Mouse (Mus musculus) telencephalon, adult 2 months (tissue): ENCODE data around the gene Cbx1.

ENCODE experiments used
- DNase-seq: peaks from one replicate; pipeline ENCODE4 v3.0.0-alpha.2; 2011; ENCODE audit warnings: low read depth, low spot score

Gene Cbx1

DNA sequence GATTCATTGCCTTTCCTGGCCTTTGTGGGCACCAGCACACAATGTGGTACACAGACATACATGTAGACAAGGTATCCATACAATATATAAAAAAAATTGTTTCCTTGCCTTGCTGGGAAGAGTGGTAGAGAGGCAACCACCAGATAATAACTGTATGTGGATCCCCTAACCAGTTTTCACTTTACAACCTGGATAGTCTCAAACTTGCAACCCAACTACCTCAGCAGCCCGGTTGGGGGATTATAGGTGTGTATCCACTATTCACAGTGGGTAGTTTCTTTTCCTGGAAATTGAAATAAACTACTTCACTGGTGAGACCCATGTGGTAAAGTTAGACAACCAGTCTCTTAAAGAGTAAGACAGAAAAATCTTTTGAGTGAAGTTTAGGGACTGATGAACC is 27.6 kb downstream of the Cbx1 start:
- DNase-seq: no peak

- DNase-seq: no peak
Observed at GRCm38 (mm10) chr11:96816979-96817378, 28.1 kb downstream of the Cbx1 start.

- DNase-seq: no peak
Observed at GRCm38 (mm10) chr11:96818128-96818710, 29.3 kb downstream of the Cbx1 start.

GRCm38 (mm10) chr11:96821956-96822355 is 33.0 kb downstream of the Cbx1 start:
- no peak for DNase-seq

- DNase-seq: no peak
Observed at GRCm38 (mm10) chr11:96822675-96823470, 33.9 kb downstream of the Cbx1 start.

- DNase-seq: no peak
Observed at GRCm38 (mm10) chr11:96823471-96823837, 34.5 kb downstream of the Cbx1 start.

GRCm38 (mm10) chr11:96823880-96824782 is 35.2 kb downstream of the Cbx1 start:
- DNase-seq: peak; percentile 97

DNA sequence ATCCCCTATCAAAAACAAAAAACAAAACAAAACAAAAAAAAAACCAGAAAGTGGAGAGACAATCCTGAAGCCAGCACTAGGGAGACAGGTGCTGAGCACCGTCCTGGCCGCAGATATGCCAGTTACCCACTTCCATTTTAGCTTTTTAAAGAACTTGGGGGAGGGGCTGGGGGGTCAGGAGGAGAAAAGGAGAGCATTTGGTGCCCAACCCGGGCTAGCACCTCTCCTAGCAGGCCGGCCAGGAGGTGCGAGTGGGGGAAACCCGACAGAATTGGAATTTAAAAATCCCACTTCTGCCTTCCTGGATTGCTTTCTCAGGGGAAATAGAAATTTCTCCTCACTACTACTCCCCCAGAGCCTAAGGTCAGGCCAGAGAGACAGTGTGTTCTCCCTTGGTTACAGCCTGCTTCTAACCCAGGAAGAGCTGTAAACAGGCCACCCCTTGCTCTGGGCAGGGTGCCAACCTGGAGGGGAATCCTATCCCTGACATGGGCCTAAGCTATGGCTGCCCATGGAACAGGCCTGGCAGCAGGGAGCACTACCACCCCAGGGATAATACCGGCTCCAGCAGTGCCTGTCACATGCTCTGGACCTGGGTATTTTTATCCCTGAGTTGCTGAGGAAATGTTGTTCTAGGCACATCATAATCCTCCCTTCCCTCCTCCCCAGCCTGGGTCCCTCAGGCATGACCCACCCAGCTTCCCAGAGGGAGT is 36.0 kb downstream of the Cbx1 start:
- DNase-seq: no peak

DNA sequence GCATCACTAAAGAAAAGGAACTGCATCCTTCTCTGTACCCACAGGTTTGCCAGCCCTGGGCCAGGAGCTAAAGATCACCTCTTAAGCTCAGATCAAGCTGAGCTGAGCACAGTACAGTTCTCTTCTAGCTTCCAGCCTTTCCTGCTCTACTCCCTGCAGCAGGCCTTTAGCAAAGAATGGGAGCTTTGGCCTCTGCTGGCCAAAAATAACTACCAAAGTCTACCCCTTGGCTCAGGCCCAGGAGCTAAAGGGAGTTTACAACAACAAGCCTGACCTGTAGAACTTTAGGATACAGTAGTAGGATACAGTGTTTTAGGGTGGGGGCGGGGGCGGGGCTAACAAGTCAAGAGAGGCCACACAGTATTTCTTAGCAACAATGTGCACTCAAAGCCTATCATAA is 37.6 kb downstream of the Cbx1 start:
- no peak for DNase-seq

DNA sequence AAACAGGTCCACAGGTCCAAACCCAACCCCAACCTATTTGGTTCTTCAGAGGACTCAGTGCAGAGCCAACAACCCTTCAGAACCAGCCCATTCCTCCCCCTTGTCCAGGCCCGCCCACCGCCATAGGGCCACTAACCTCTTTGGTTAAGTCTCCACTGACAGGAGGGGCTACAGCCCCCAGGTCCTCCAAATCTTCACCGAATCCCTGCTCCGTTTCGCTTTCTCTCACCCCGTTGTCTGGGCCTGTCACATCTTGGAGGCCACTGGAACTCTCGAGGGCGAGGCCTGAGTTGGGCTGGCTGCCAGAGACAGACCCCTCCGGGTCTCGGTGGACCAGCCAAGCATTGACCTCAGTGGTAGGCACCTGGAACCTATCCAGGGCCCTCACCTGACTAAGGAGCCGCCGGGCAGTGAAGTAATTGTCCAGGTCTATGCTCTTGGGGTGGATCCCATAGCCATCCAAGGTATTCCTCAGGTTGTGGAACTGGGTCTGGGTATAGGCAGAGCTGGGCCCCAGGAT is 38.2 kb downstream of the Cbx1 start:
- no peak for DNase-seq

DNA sequence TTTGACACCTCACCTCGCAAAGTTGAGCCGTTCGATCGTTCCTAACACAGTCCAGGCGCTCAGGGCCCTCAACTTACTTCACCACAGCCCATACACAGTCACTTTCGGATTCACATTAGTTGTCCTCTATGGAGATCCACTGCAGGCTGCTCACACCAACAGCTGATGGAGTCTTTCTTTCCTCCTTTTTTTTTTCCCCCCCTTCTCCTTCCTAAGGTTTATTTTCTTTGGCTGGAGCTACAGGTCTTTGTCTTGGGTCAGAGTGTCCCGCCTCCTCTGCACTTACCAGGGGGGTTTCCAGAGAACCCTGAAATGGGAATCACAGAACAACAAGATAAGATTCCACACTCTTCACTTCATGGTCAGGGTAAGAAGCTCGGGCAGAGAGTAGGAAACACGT is 39.0 kb downstream of the Cbx1 start:
- DNase-seq: no peak

GRCm38 (mm10) chr11:96828881-96829280 is 40.0 kb downstream of the Cbx1 start:
- no peak for DNase-seq

DNA sequence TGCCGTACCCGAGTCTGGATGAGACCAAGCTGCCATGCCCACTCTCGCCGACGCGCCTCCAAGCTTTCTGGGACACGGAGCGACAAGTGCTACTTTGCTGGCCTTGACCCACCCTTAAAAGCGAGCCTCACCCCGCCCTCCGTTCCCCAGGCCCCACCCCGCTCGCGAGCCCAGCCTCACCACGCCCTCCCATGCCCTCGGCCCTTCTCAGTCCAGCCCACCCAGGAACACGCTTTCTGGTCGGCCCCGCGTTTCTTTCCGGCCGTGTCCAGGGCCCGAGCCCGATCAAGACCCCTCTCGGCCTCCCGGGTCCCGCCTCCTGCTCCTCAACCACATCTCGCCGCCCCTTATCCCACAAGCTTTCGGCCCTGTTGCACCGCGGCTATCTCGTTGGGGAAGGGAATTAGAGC is 40.5 kb downstream of the Cbx1 start:
- no peak for DNase-seq

GRCm38 (mm10) chr11:96829813-96830538 is 41.0 kb downstream of the Cbx1 start, which contains the start of gene Nfe2l1:
Nfe2l1 (minus strand) TSS chr11:96829968.
- peak; percentile 99 for DNase-seq

DNA sequence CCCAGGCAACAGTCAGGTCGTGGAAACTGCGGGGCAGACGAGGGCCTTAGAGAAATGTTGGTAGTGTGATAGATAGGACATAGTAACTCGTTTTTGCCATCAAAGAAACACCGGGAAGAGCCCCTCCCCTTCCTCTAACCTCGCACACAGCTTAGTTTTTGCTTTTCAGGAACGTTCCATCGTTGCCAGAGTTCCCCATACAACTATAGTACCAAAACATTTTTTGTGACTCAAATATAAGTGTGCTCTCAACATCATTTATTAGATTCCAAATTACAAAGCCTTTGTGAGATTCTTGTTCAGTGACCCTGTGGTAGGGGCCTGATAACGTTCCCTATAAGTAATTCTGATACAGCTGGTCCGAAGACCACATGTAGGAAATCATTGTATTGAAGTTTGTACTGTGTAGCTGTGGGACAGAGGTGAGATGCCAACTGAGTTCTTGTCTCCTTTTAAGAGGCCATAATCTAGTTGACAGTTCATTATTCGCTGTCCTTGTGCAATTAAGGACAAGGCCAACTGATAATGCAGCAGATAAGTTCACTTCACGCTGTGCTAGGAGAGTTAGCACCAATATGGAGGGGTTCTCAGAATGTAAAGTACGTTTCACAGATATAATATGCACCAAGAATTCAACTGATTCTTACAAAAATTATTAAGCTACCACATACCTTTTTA is 41.8 kb downstream of the Cbx1 start:
- DNase-seq: no peak

DNA sequence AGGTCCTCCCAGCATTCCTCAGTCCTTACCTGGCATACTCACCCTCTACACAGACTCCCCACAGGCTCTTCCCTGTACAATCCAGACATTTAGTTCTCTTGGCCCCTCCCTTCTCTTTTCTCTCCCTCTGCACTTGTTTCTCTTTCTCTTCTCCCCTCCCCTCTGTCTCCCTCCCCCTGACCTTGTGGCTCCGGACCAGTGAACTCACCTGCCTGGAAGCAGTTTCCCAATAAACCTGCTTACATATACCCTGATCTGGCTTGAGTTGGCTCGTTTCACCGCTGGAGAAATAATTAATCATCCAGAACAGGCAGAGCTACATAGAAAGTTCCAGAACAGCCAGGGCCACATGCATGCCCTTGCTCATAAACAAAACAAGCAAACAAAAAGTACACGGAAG is 42.6 kb downstream of the Cbx1 start:
- DNase-seq: no peak

- no peak for DNase-seq
Observed at GRCm38 (mm10) chr11:96832541-96832940, 43.6 kb downstream of the Cbx1 start.

DNA sequence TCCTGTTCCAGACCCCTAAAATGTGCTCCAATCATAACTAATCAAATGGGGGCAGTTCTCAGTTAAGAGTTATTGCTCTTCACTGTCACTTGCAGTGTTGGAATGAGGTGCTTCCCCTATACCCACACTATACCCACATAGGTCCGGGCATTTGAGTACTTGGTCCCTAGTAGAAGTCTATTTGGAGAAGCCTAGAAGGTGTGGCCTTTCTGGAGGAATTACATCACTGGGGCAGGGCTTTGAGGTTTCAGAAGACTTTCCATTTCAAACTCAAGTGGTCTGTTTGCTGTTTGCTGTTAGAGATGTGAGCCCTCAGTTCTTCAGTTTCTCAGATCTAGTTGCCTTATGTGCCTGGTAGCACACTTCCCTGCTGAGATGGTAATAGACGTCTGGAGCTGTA is 44.0 kb downstream of the Cbx1 start:
- DNase-seq: no peak

- DNase-seq: no peak
Observed at GRCm38 (mm10) chr11:96834127-96834526, 45.2 kb downstream of the Cbx1 start.

GRCm38 (mm10) chr11:96837298-96837697 is 48.4 kb downstream of the Cbx1 start:
- DNase-seq: no peak
